Mouse (Mus musculus) lung, postnatal 4 days (tissue): Measurements from ENCODE around the gene Zfp423.

ENCODE experiments used
- DNase-seq, 2 experiments: peaks; one replicate each; pipeline ENCODE4 v3.0.0; 2021

The Zfp423 gene

DNA sequence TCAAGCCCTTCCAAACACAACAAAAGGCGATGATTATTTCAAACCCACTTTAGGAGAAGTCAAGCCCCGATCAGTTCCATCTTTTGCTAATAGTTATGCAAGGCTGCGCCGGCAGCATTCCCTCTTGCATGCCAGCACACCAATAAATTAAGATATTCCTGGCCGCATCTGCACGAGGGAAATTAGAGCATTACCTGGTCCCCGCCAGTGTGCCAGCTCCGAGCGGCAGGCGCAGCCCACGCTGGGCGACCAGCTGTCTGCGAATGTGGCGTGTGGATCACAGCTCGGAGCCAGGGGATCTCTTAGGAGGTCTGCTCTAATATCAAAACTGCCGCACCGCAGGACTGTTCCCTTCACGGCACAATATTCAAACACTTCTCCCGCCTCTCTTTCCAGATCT, 217.4 kb downstream of the Zfp423 start:
- peak in 1 of 2 experiments; percentile 7 for DNase-seq

DNA sequence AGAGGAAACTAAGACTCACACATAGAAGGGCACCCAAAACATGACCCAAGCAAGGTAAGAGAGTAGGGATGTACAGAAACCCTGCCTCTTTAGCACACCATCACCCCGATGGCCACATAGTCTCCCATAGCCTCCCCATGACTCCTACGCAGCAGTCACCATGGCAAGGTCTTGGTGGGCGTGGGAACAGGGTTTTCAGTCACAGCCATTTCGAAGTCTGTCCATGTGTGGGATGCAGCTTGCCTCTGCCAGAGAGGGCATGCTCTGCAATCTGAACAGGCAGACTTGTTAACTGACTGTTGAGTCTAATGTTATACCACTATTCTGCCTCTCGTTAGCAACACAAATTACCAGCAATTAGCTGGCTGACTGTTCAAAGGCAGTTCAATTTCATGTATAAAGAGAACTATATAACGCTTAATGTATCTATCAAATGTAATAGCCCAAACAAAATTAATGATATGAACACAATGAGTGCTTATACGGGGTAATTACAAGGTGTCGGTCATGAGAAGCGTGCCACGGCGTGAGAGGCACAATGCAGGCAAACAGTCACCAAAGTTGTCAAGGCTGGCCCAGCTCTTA, 218.4 kb downstream of the Zfp423 start:
- no peak for DNase-seq

DNA sequence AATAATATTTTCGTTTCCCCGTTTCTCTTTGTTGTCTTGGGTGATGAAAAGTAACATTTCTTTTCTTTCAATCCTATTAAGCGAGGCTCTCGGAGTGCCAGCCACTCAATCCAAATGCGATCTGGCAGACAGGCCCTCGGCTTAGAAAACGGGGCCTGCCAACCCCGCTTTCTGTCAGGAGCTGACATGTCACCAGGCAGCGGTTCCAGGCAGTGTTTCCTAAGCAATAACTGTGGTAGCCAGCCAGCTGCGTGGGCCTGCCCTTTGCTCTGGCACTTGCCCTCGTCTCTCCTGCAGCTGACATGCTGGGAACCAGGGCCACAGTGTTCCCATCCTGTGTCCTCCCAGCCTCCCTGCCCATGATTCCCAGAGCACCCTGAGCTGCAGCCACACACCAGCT, 221.5 kb downstream of the Zfp423 start:
- no peak for DNase-seq

DNA sequence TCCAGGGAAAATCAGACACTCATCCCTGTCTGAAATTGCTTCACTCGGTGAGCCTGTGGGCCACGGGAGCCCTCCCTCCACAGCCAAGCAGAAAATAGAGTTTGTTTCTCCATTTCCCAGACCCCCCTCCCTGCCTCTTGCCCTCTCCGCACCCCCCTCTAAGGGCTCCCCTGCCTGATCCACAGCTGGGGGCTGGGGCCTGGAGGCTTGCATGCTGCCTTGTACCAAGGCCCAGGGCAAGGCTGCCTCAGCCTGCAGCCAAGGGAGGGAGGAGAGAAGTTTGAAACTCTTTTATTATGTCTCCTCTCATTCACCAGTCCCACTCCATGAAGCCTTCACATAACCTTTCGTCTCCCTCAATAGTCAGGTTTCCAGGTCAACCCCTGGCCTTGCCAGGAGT, 224.5 kb downstream of the Zfp423 start:
- DNase-seq = no peak

DNA sequence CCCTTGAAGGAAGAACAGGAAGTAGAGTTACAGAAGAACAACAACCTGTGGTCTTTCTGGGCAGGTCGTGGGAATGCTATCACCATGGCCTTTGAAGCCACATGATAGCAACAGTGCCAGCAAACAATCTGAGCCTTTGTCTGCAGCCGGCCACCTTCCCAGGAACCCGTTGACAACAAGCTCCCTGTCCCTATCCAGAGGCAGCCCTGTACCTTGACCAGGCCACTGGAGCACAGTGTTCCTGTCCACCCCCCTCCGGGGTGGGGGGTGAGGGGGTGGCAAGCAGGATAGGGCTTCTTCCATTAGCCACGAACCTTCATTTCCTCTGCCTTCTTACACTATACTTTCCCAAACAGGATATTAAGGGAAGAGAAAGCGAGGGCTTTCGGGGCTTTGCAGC, 224.9 kb downstream of the Zfp423 start:
- no peak for DNase-seq

DNA sequence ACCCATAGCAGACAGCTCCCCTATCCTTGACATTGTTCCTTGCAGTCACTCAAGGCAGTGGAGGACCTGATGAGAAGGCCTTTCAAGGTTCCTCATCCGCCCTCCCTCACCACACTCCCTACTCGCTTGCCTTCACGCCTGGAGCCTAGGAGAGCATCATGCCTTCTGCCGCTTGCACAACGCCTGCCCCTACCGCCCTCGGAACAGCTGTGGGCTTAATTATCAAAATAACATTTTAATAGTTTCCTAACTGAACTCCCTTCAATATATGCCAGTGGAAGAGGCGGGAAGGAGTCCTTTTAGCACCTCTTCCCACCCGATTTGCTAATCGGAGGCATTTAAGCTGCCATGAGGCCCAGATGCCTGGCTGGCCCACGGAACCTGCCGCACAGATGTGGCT, 228.3 kb downstream of the Zfp423 start:
- DNase-seq = no peak

DNA sequence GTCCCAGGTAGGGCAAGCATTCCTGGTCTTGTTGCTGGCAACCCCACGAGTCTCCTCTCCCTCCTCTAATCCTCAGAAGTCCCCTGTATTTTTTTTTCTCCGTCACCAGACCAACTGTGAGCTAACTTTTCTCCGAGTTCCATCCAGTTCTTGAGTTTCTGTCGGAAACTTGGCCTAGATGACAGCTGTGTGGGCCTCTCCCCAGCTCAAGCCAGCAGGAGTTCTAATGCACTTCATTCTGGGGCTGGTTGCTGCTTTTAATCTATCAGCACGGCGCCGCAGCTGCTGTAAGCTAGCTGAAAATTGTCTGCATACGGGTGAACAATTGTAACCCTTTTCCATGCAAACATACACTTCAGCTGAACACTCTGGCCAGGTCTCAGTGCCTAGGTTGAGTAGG, 236.4 kb downstream of the Zfp423 start:
- peak in 1 of 2 experiments; percentile 41 for DNase-seq

DNA sequence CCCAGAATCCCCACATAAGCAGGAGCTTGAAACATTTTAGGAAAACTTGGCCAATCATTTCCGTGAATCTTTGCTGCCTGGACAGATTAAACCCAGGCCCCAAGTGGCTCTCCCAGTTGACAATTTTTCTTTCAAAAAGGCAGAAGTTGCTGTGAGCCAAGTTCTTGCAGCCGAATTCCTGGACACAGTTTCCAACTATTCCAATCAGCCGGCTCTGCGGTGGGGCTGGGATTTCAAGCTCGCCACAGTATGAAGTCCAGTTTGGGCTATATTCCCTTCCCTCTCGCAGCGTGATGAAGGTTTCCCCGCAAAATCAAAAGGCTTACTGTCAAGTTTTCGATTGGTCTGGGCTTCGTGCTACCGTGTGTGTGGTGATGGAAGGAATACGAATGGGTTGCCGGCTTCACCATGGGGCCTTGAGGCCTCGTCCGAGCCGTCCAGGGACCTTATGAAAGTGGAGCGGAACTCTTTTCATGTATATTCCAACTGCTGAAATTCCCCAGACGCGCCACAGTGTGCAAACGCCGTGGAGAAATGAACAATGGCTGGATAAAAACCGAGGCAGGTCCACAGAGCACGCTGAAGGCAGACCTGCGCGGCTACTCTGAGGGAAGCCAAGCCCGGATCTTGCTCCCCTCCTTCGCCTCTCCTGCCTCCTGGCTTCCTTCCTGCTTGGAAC, 240.1 kb downstream of the Zfp423 start:
- peak in 1 of 2 experiments; percentile 31 for DNase-seq

DNA sequence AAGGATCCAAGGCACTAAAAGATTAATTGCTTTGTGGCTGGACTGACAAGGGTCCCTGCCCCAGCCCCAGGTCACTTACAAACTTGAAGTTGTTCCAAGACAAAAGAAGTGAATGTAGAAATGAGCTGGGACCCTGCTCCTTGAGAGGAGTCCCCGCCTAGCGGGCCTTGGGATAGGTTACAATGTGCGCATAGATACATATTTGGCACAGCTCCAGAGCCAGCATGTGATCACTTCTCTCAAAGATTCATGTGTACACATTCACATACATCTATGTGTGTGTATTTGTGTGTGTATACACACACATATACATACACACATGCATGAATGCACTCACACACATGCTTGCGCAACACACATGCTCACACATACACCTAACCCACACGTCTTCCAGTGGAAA, 241.9 kb downstream of the Zfp423 start:
- DNase-seq = no peak

DNA sequence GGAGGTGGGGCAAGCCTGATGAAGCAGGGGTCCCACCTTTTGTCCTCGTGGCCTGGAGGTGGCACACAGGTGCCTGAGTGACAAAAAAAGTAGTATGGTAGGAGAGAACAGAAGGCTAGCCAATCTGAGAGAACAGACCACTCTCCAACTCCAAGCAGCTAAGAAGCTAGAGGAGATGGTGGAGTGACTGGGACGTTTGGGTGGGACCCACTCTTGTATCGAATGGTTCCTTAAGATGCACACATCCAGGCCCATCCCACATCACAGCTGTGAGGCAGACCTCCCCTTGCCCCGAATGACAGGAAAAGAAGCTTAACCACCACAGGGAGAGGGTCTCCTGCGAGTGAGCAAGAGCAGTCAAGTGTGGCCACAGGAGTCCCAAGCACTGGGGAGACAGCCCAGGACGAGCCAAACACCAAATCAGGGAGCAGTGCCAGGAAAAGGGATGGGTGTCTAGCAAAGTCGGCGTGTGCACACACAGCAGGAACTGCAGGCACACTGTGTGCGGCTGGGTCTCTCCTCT, 242.6 kb downstream of the Zfp423 start:
- no peak for DNase-seq

DNA sequence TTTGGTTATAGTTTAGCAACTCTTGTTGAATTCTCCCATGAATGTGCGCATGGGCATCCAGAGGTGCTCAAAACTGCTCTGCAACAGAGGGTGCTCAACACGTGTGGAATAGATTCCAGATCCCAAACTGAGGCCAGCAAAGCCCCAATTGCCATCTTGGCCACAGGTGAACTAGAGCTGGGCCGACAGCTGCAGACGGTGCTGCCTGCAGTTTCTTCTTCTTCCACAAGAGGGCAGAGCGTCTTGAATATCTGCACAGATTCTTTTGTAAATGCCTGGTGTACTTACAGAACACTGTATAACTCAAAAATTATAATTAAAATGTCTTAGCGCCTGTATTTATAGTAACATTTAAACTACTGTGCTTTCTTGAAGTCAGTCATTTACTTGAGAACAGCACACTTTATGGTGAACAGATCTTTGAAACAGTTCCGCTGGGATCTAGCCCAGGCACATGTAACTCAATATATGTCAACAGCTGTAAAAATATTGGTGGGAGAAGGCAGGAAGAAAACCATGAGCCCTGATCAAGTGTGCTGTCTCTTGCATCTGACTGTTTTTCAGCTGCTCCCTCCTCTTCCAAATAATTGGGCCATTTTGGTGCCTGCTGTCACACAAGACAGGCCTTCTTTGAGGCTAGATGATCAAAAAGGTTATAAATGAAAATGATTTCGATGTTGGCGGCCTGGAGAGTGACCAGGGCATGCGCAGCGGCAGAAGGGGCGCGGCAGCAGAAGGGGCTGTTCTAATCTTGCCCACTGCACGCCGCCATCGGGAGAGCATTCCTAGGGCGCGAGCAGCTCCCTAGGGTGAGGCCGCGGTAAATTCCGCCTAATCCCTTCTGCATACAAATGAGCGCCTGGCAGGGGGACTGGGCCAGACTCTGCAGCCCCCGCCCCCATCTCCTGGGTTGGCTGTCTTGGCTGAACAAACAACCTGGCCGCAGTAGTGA, 243.4 kb downstream of the Zfp423 start:
- DNase-seq = peak; percentile 42 to 73

DNA sequence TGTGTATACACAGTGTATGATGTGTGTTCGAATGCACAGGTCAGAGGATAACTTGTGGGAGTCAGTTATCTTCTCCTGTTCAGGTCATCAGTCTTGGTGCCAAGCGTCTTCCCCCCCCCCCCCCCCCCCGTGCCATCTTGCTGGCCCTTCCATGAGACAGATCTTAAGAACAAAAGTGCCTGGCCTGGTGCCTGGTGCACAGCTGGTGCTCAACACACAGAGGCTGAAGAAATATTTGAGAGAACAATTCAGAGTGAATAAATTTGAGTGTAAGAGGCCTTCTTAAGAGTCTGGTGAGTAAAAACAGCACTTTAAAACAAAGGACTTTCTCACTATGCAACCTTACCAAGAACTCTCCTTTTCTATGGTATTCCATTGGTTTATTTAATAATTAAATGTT, 245.4 kb downstream of the Zfp423 start:
- DNase-seq = peak in 1 of 2 experiments; percentile 53

DNA sequence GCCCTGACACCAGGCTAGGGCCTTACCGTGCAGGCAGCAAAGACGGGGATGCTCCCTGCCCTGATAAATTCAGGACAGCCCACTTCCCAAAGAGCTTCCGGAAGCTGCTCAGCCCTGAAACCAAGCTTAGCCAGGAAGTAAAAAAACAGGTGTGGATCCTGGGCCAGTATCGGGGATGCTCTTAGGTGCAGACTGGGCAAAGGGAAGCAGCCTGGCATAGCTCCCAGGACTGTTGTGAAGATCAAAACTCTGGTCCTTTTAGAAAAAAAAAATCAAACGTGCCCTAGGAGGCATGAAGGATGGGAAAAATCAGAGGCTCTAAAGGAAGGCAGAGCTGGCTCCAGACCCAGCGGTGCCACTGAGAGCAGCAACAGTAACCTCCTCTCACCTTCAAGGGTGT, 247.4 kb downstream of the Zfp423 start:
- DNase-seq = no peak

DNA sequence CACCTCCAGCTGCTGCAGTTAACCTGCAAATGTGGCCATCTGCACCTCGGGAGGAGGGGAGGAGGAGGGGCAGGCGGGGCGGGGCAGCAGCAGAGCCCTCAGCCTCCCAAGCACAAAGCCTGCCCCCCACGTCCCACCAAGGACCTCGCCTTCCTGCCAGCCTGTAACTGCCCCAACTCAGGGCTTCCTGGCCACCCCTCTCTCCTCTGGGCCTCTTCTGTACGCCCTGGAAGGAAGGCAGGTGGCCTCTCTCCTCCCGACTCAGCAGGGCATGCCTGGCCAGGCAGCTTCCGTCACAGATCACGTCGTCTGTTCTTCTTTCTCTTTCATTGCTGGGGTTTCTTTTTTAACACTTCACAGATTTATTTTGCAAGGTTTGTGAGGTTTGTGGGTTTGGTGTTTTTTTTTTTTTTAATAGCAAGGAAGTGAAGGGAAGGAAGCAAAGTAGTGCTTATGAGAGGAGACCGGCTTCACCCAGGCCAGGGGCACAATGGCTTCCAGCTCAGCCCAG, 251.2 kb downstream of the Zfp423 start:
- DNase-seq = no peak

DNA sequence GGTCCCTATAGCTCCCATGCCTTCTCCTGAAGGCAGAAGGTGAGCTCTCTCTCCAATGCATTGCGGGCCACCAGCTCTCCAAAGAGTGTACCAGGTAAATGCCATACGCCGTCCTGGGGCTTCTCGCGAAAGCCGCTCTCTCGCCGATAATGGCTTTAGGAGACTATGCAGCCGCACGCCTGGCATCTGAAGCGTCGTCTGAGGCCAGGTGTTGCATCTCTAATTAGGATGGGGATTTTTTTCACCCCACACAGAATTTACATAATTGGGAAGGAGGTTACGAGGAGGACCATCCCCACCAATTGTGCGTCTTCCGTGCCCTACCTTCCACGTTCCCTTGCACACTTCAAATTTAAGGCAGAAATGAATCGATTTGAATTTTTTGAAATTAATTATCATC, 252.2 kb downstream of the Zfp423 start:
- no peak for DNase-seq

DNA sequence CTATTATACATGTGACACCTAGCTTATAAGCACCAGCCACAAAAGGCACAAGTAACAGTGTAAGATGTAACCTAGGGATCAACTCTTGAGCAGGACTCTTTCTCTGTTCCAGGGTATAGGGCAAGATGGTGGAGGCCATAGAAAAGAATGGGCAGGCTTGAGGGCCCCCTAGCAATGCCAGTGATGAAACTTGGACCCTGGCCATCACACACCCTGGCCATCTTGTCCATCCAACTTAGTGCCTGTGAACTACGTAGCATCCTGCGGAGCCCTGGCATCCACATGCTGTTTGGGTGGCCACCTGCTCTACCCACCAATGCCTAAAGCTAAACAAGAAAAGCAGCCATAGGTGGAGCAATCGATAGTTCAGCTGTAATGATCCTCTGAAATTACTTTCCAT, 254.6 kb downstream of the Zfp423 start:
- no peak for DNase-seq

DNA sequence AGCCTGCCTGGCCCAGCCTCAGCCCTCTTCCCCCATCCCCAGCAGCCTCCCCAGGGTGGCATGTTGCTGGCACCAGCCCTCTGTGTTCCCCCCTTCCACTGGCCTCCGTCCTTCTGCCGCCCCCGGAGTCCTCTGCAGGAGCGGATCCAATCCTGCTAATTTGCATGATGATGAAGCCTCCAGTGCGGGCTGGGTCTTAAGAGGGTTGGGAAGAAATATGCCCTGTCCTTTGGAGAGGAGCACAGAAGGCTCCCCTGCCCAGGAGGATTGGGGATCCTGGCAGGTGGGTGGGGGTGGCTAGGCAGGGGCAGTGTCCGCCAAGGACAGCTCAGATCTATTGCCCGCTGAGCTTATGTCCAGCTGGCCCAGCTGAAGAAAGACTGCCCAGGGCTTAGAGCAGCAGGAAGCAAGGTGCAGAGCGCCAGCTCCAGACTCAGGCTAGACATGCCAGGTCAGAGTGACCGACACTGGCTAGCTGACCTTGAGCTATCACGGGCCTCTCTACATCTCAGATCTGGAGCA, 256.5 kb downstream of the Zfp423 start:
- DNase-seq = peak in 1 of 2 experiments; percentile 37

DNA sequence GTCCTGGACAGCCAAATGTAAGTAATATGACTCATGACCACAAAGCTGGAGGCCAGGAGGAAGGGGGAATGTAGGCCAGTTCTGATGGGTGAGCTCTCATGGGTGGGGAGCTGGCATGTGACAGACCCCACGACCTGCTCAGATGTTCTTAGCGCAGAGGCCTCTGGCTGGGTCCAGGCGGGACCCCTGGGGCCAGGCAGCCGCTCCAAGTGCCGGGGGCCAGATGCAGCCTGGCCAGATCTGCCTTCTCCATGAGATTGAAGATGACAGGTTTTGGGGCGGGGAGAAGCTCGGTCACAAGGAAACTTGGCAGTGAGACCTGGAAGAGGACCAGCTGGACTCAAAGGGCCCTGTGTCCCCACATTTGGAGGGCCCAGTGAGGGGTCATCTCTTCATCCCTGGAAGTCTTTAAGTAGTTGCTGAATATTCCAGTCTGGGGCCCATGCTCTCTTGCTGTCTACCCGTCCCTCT, 257.3 kb downstream of the Zfp423 start:
- DNase-seq = peak; percentile 32 to 61

DNA sequence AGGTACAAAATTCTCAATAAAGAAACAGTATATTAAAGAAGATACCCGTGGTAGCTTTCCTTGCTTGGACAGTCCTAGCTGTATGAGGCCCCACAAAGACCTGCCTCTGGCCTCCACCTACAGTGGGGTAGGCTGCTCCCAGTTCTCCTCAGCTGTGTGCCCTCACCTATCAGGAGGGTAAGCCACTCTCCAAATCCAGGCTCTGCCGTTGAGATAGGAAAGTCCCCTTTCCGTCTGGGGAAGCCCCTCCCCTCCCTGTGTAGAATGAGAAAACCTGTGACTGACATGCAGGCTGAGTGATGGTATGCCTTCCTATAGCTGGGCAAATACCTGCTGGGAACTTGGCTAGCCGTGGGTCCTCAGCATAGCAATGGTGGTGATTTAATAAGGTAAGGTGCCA, 257.8 kb downstream of the Zfp423 start:
- no peak for DNase-seq

DNA sequence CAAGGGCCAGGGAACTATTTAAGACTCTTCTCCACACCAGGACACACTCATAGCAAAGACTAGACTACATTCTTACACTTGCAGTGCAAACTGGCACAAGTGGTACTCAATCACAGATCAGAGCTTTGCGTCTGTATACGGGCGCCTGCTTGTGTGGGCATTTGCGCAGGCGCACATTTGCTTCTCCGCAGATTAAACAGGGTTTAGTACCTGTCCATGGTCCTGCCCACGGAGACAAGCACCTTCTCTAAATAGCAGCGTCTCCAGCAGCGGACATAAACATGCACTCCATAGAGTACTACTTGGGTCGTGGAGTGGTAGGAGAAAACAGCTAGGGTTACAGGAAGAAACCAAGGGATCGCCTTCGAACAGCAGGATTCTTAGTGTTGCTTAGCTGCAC, 259.1 kb downstream of the Zfp423 start:
- peak; percentile 44 to 53 for DNase-seq

DNA sequence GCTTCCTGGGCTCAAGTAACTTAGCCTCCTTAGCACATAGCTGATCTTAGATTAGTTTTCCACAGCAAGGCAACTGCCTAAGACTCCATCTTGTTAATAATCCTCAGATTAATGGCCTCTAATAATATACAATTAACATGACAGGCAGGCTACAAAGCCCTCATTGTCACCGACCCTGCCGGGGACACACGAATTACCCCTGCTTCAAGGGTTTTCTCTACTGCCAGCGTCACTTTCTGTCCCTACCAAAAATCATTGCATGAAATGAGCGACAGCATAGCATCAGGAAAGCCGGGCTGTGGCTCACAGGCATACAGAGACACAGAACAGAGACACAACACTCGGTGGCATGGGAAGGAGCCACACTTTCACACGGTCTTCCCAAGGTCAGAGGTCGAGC, 262.3 kb downstream of the Zfp423 start:
- no peak for DNase-seq

DNA sequence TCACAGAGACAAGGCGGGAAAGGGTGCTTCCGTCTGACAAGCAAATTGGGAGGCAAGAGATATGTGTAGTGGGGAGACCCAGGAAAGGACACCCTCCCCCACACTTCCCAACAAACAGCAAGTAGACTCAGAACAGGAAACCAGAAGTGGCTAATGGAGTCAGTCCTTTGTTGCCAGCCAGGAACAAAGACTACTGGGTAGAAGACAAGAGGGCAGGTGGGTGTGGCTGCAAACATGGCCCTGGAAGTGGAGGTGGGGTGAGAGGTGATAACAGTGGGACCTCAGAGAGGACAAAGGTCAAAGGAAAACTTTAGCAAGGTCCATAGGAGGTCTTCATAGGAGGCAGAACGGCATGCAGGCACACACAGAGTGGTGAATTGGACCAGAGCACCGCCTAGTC, 265.7 kb downstream of the Zfp423 start:
- no peak for DNase-seq
